Mouse (Mus musculus) neutrophil, adult 83 days (primary cell): ENCODE results near the gene Ulk4. TPM values are rescaled to one million over a fixed set of nuclear protein-coding genes. Genes with fewer than 3 reads are reported as not detected.

ENCODE experiments used
- total RNA-seq, 2 experiments: library from RNA; stranded (reverse); gene quantifications; one replicate each; pipeline ENCODE4 v1.2.4; 2023

Gene Ulk4
- total RNA-seq = under 1 TPM; 0.64 to 0.93 TPM

DNA sequence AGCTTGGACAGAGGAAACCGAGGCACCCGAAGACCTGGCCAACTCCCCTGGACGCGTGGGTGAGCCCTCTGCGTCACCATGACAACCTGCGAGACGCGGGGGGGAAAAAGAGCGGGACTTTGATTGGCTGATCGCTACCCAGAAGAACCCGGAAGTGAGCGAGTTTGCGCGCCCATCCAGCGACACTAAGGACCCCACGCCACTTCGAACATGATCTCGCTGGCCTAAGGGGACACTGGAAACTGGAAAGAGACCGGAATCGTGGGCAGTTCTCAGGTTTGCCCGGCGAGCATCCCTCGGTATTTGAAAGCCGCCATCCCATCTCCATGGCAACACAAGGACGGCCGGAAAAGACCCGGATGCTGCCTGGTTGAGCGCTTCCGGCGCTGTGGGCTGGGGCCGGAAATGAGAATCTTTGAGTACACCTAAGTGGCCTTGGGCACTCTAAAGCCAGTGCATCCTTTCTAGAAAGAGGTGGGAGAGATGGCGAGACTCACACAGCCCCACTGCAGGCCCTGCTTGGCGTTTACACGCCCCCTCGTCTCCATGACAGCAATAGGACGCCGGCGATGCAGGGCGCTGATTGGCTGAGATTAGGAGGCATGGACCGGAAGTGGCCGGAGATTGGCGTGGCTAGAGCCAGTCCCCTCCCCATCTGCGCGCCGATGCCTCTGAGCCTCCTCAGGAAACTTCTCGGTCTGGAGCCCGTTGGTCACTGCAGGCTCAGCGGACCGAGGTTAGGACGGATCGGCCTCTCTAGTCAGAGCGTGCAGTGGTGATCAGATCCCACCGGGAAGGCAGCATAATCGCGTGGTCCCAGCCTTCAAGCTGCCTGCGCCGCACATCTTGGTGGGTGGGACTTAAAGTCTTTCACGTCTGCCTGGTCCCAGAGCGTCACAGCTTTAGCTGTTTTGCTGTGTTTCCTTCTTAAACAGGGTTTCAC, at the start of gene Ulk4:
Gene Ulk4, minus strand, starts transcription at position 80 of the 943 bp plus-strand sequence.

DNA sequence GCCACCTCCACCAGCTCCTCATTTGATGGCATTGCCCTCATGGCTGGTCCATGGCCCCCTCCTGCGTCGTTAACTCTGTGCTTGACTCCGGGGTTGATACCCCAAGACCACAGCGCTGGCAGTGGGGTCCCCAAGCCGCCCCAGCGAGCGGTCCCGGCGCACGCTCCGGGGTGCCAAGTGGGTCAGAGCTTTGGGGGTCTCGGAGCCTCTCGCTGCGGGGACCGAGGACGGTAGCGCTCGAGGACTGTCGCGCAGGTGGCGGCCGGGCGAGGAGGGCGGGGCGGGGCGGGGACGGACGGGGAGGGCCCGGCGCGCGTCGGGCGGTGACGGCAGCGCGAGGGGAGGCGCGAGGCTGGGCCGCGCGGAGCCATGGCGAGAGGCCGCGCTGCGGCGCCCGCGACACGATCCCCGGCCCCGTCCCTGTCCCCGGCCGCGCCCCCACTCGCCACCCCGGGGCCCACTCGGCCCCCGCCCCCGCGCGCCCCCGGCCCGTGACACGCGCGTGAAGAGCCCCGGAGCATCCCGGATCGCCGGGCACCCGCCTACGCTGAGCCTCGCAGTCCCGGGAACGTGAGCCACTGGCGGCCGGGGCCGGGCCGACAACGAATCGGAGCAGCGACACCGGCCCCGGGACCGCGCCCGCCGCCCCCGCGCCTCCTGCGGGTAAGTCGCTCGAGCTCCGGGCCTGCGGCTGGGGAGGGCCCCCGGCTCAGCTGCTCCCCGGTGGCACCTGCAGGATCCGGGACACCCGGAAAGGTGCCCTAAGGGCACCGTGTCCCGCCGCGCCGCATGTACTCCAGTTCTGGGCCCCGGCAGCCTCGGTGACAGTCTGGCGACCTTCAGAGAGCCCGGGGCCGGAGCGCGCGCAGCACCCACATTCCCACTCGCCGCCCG, 20.4 kb upstream of the Ulk4 start, which contains the start of gene Trak1:
Gene Trak1, plus strand, starts transcription at position 332 of the 894 bp plus-strand sequence.

DNA sequence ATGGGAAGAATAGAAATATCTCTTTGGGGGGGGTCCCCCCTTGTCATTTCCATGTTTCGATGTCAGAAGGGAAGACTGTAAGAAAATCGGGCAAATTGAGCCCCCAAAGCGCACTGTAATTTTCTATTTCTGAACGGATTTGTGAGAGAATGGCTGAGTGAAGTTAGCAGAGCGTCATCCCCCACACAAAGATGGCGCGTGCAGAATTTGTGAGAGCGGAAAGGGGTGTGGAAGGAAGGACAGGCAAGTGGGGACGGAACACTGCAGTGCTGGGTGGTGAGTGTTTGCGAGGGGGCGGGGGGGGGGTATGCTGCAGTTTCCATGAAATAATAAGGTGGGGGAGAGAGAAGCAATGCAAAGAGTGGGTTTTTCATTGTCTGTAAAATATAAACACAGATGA, 347.9 kb downstream of the Ulk4 start, which contains the start of gene Ctnnb1:
Gene Ctnnb1, plus strand, starts transcription at position 136 of the 400 bp plus-strand sequence.

Other genes starting within 250 kb of the Ulk4 start
- 10 to 100 TPM; 46.5 to 59.5 TPM for gene Trak1, start 20.3 kb upstream of the Ulk4 start, total RNA-seq
- not detected for gene Cck, start 218.5 kb upstream of the Ulk4 start, total RNA-seq